In genomic region chr10:93347387-93347786, GRCm38 (mm10) we compare ENCODE assay signal across 11 mouse cellular contexts. TPM values are rescaled to one million over a fixed set of nuclear protein-coding genes. Genes with fewer than 3 reads are reported as not detected.
DNase-seq lines count a peak whose midpoint lies in the region; ATAC-seq and TF ChIP-seq lines count a peak whose summit lies in the region.
"Had no signal": no experiment of that assay in that cellular context is flagged by ENCODE, and none has a peak within 500 bp of the region (broad histone marks: within the 10 kb centered on the region; RNA-seq: fewer than 3 reads in every experiment).

No protein-coding gene starts in this region.

- dilution Hi-C loops in CH12.LX (cut with MboI; ENCODE audit: extremely low pct_ligation_motif_present, extremely low pct_unique_long_range_greater_than_20kb, low sequenced_read_pairs), result no loop called here

- H3K79me2 ChIP-seq in CH12.LX (replicated peaks; ENCODE audit: control insufficient read depth, extremely low read depth, insufficient read depth, poor library complexity, severe bottlenecking), result no peaks in the 10 kb centered on the region; the same call in 1 of the 2 replicates

- H3K4me3 ChIP-seq in hindbrain, embryonic 10.5 days, result no peak overlapping the region
- no peak overlapping the region for H3K4me3 ChIP-seq in hindbrain, embryonic 11.5 days (ENCODE audit: low read depth, low read length)
- H3K4me3 ChIP-seq in CH12.LX (replicated peaks in 1 of 3; ENCODE audit: low read depth in 2 of 3, low read length in 2 of 3, poor library complexity in 1 of 3), result no peak overlapping the region
- no peak overlapping the region for H3K4me3 ChIP-seq in kidney, embryonic 16.5 days (ENCODE audit: low read length)
- no peak overlapping the region for H3K4me3 ChIP-seq in liver, postnatal 0 days (ENCODE audit: low read depth, low read length)
- H3K4me3 ChIP-seq: intestine, embryonic 15.5 days had no signal

- 76% methylated on average over 7 of the region's 7 CpGs for WGBS in hindbrain, embryonic 10.5 days
- WGBS in hindbrain, embryonic 11.5 days, result 65% methylated on average over 7 of the region's 7 CpGs
- 54% methylated on average over 7 of the region's 7 CpGs for WGBS in kidney, embryonic 16.5 days
- 66% methylated on average over 7 of the region's 7 CpGs for WGBS in liver, postnatal 0 days (ENCODE audit: insufficient replicate concordance)

- ATAC-seq in hindbrain, embryonic 11.5 days (ENCODE audit: low FRiP score), result no peak
- ATAC-seq in kidney, embryonic 16.5 days (ENCODE audit: low FRiP score, low TSS enrichment), result no peak
- no peak for ATAC-seq in liver, postnatal 0 days
- ATAC-seq: intestine, embryonic 15.5 days; Patski had no signal

- 0 out of 2 replicates have a peak, but pooled peaks cover 11% of the 10 kb centered on the region for H3K4me1 ChIP-seq in hindbrain, embryonic 10.5 days (replicated peaks)
- H3K4me1 ChIP-seq in hindbrain, embryonic 11.5 days (replicated peaks; ENCODE audit: control insufficient read depth, insufficient read depth, low read length), result no peaks in the 10 kb centered on the region
- H3K4me1 ChIP-seq in CH12.LX (ENCODE audit: control insufficient read depth in 1 of 2, insufficient read depth in 2 of 2), result peaks cover 46 to 77% of the 10 kb centered on the region in 2 experiments
- H3K4me1 ChIP-seq in kidney, embryonic 16.5 days (ENCODE audit: insufficient read depth, low read length), result peaks cover 9% of the 10 kb centered on the region
- H3K4me1 ChIP-seq in liver, postnatal 0 days (ENCODE audit: insufficient read depth), result no peaks in the 10 kb centered on the region

- peak; percentile 10 for DNase-seq in cerebellum, adult 18-20 months
- DNase-seq in cerebellum, adult 11-12 months, result no peak
- DNase-seq in hindbrain, embryonic 10.5 days (ENCODE audit: low spot score), result no peak
- DNase-seq in hindbrain, embryonic 11.5 days (ENCODE audit: low spot score), result no peak
- peak; percentile 87 for DNase-seq in CH12.LX (ENCODE audit: extremely low read depth)
- DNase-seq in liver, postnatal 0 days, result no peak
- no peak for DNase-seq in ovary, postnatal 10 days (ENCODE audit: low spot score)
- DNase-seq: lung, postnatal 10 days had no signal

- H3K9ac ChIP-seq in hindbrain, embryonic 11.5 days (ENCODE audit: low read depth, low read length), result no peak overlapping the region
- peak overlapping the region; percentile 28 for H3K9ac ChIP-seq in CH12.LX (ENCODE audit: insufficient read depth, low read depth)
- H3K9ac ChIP-seq in kidney, embryonic 16.5 days (replicated peaks; ENCODE audit: low read length), result no peak overlapping the region
- no peak overlapping the region for H3K9ac ChIP-seq in liver, postnatal 0 days (replicated peaks)
- H3K9ac ChIP-seq: intestine, embryonic 15.5 days had no signal

- no peak overlapping the region for H3K4me2 ChIP-seq in hindbrain, embryonic 11.5 days (replicated peaks; ENCODE audit: low read depth, low read length)
- H3K4me2 ChIP-seq in CH12.LX (ENCODE audit: insufficient read depth, low read depth, poor library complexity, severe bottlenecking), result peak overlapping the region; percentile 14; the same call in 1 of the 2 replicates
- H3K4me2 ChIP-seq in kidney, embryonic 16.5 days (replicated peaks; ENCODE audit: low read depth, low read length), result no peak overlapping the region
- no peak overlapping the region for H3K4me2 ChIP-seq in liver, postnatal 0 days (ENCODE audit: low read depth, low read length)
- H3K4me2 ChIP-seq: intestine, embryonic 15.5 days had no signal

- no peak for TF ChIP-seq RAD21 in CH12.LX (IDR thresholded peaks at IDR 0.05; ENCODE audit: low read depth, low read length)

- H3K9me3 ChIP-seq in hindbrain, embryonic 10.5 days, result no peaks in the 10 kb centered on the region
- H3K9me3 ChIP-seq in hindbrain, embryonic 11.5 days (ENCODE audit: control insufficient read depth, low read length), result no peaks in the 10 kb centered on the region
- peaks cover 9% of the 10 kb centered on the region for H3K9me3 ChIP-seq in CH12.LX (replicated peaks; ENCODE audit: low read length)
- H3K9me3 ChIP-seq in kidney, embryonic 16.5 days (ENCODE audit: low read length), result no peaks in the 10 kb centered on the region
- no peaks in the 10 kb centered on the region for H3K9me3 ChIP-seq in liver, postnatal 0 days (ENCODE audit: low read length)
- H3K9me3 ChIP-seq: intestine, embryonic 15.5 days had no signal

- H3K27ac ChIP-seq in hindbrain, embryonic 10.5 days, result peak overlapping the region; percentile 23; the same call in 1 of the 2 replicates
- no peak overlapping the region for H3K27ac ChIP-seq in hindbrain, embryonic 11.5 days (ENCODE audit: low read depth, low read length)
- peak overlapping the region; percentile 99 for H3K27ac ChIP-seq in CH12.LX (ENCODE audit: insufficient read depth, low read depth)
- H3K27ac ChIP-seq in kidney, embryonic 16.5 days (ENCODE audit: low read length), result peak overlapping the region; percentile 48; the same call in 1 of the 2 replicates
- H3K27ac ChIP-seq in liver, postnatal 0 days (ENCODE audit: low read depth), result no peak overlapping the region
- H3K27ac ChIP-seq: intestine, embryonic 15.5 days had no signal

- peak; percentile 28 for TF ChIP-seq EP300 in CH12.LX (IDR thresholded peaks at IDR 0.05; ENCODE audit: low read length)
- no peak for TF ChIP-seq EP300 in liver, postnatal 0 days (IDR thresholded peaks at IDR 0.05; ENCODE audit: low read depth)

- H3K27me3 ChIP-seq in hindbrain, embryonic 10.5 days (ENCODE audit: insufficient read depth, poor library complexity, severe bottlenecking), result no peaks in the 10 kb centered on the region
- no peaks in the 10 kb centered on the region for H3K27me3 ChIP-seq in hindbrain, embryonic 11.5 days (ENCODE audit: control insufficient read depth, insufficient read depth, low read length)
- H3K27me3 ChIP-seq in CH12.LX (replicated peaks), result no peaks in the 10 kb centered on the region
- H3K27me3 ChIP-seq in kidney, embryonic 16.5 days (ENCODE audit: insufficient read depth, low read length), result no peaks in the 10 kb centered on the region
- no peaks in the 10 kb centered on the region for H3K27me3 ChIP-seq in liver, postnatal 0 days (ENCODE audit: insufficient read depth, low read length)
- H3K27me3 ChIP-seq: intestine, embryonic 15.5 days; Patski had no signal

- TF ChIP-seq CTCF in CH12.LX (conservative IDR thresholded peaks at IDR 0.05 in 1 of 2, IDR thresholded peaks at IDR 0.05 in 1 of 2; ENCODE audit: low read depth in 2 of 2, low read length in 2 of 2), result no peak
- TF ChIP-seq CTCF in liver, postnatal 0 days (IDR thresholded peaks at IDR 0.05; ENCODE audit: low read depth), result no peak

- in situ Hi-C loops in CH12.LX (cut with MboI; ENCODE audit: low pct_ligation_motif_present, low pct_unique_long_range_greater_than_20kb, low sequenced_read_pairs), result loop anchor here (5.0 kb wide), 1 partner anchor 35 kb away; the partner anchor contains the start of gene Elk3

- peak; percentile 53 for TF ChIP-seq POLR2A in CH12.LX (IDR thresholded peaks at IDR 0.05; ENCODE audit: low read depth, low read length)

- H3K36me3 ChIP-seq in hindbrain, embryonic 10.5 days, result no peaks in the 10 kb centered on the region
- no peaks in the 10 kb centered on the region for H3K36me3 ChIP-seq in hindbrain, embryonic 11.5 days (ENCODE audit: control insufficient read depth, insufficient read depth, low read length)
- H3K36me3 ChIP-seq in CH12.LX (replicated peaks in 1 of 2; ENCODE audit: control insufficient read depth in 1 of 2, insufficient read depth in 1 of 2, low read length in 1 of 2), result peaks cover 0 to 6% of the 10 kb centered on the region in 2 experiments
- no peaks in the 10 kb centered on the region for H3K36me3 ChIP-seq in kidney, embryonic 16.5 days (ENCODE audit: insufficient read depth, low read length)
- no peaks in the 10 kb centered on the region for H3K36me3 ChIP-seq in liver, postnatal 0 days (replicated peaks; ENCODE audit: insufficient read depth, low read length)
- H3K36me3 ChIP-seq: intestine, embryonic 15.5 days had no signal

TF ChIP-seq in CH12.LX, 34 proteins besides CTCF, POLR2A, EP300 and RAD21 (continues in another document):
- TF ChIP-seq MEF2A (IDR thresholded peaks at IDR 0.05; ENCODE audit: borderline replicate concordance, low read depth, low read length), result no peak
- no peak for TF ChIP-seq USF1 (IDR thresholded peaks at IDR 0.05; ENCODE audit: low read depth, low read length)
- peak; percentile 52 for TF ChIP-seq IRF4 (IDR thresholded peaks at IDR 0.05; ENCODE audit: low read depth, low read length)
- TF ChIP-seq NELFE (IDR thresholded peaks at IDR 0.05; ENCODE audit: low read depth, low read length), result 0 out of 2 replicates have a peak, but pooled peaks have one; percentile 17
- TF ChIP-seq ELF1 (IDR thresholded peaks at IDR 0.05; ENCODE audit: low read depth, low read length), result no peak
- no peak for TF ChIP-seq SMC3 (IDR thresholded peaks at IDR 0.05; ENCODE audit: low read depth, low read length)
- 0 out of 2 replicates have a peak, but pooled peaks have one; percentile 26 for TF ChIP-seq MAZ (IDR thresholded peaks at IDR 0.05; ENCODE audit: low read depth, low read length)
- no peak for TF ChIP-seq MYC (IDR thresholded peaks at IDR 0.05; ENCODE audit: low read depth, low read length)
- TF ChIP-seq E2F4 (IDR thresholded peaks at IDR 0.05; ENCODE audit: insufficient replicate concordance, low read depth, low read length), result no peak
- no peak for TF ChIP-seq MXI1 (IDR thresholded peaks at IDR 0.05; ENCODE audit: low read depth, low read length)
- TF ChIP-seq UBTF (IDR thresholded peaks at IDR 0.05; ENCODE audit: low read depth, low read length), result no peak
- TF ChIP-seq JUN (IDR thresholded peaks at IDR 0.05; ENCODE audit: insufficient read depth, low read depth, low read length), result no peak
- 0 out of 2 replicates have a peak, but pooled peaks have one; percentile 49 for TF ChIP-seq TBP (conservative IDR thresholded peaks at IDR 0.05; ENCODE audit: low read depth, low read length)
- no peak for TF ChIP-seq POLR2AphosphoS2 (IDR thresholded peaks at IDR 0.05; ENCODE audit: low read depth, low read length)
- no peak for TF ChIP-seq CHD1 (IDR thresholded peaks at IDR 0.05; ENCODE audit: low read depth, low read length)
- peak; percentile 42; the same call in 1 of the 2 replicates for TF ChIP-seq ETS1 (conservative IDR thresholded peaks at IDR 0.05; ENCODE audit: low read depth, low read length)
- TF ChIP-seq ZC3H11A (IDR thresholded peaks at IDR 0.05; ENCODE audit: low read depth, low read length), result no peak
- TF ChIP-seq SIN3A (IDR thresholded peaks at IDR 0.05; ENCODE audit: low read length), result no peak
- no peak for TF ChIP-seq MAX (IDR thresholded peaks at IDR 0.05; ENCODE audit: low read length)

RNA-seq across cellular contexts. Expression of gene Elk3, which starts 36.5 kb away (rescaled TPM):
- 14.8 and 15.7 TPM in 2 replicates for polyA plus RNA-seq in hindbrain, embryonic 10.5 days (2016; fragmentation: Nextera tagmentation; extraction: Ambion mirVana)
- 16.0 and 22.8 TPM in 2 replicates for polyA plus RNA-seq in hindbrain, embryonic 11.5 days (2014; fragmentation: Nextera tagmentation; extraction: Ambion mirVana)
- total RNA-seq in CH12.LX (2012; rRNA removed) (22.3 and 25.8 TPM in 2 replicates), CH12.LX (2014; rRNA removed) (20.1 and 25.3 TPM in 2 replicates)
- 35.6 and 37.0 TPM in 2 replicates for polyA plus RNA-seq in CH12.LX (2012; ENCODE audit: insufficient read length, low read depth)
- 41.3 and 45.6 TPM in 2 replicates for polyA plus RNA-seq in kidney, embryonic 16.5 days (2015; fragmentation: Nextera tagmentation; extraction: Ambion mirVana)
- 6.2 and 7.9 TPM in 2 replicates for polyA plus RNA-seq in liver, postnatal 0 days (2015; fragmentation: Nextera tagmentation; extraction: Ambion mirVana)

Comparison
In these comparisons a context has a peak if more than half of its experiments do, and no peak if none do; other contexts are left out.
1. DNase-seq: peak in cerebellum, adult 18-20 months (2 of 2) and CH12.LX (single experiment); none in cerebellum, adult 11-12 months (single experiment), hindbrain, embryonic 10.5 days (single experiment), hindbrain, embryonic 11.5 days (single experiment), liver, postnatal 0 days (single experiment) and ovary, postnatal 10 days (single experiment).
2. H3K27ac ChIP-seq: peak in hindbrain, embryonic 10.5 days (single experiment), CH12.LX (single experiment) and kidney, embryonic 16.5 days (single experiment); none in hindbrain, embryonic 11.5 days (single experiment) and liver, postnatal 0 days (single experiment).